Mouse (Mus musculus) midbrain, embryonic 16.5 days (tissue): Measurements from ENCODE around the gene Ndrg3. TPM values are rescaled to one million over a fixed set of nuclear protein-coding genes. Genes with fewer than 3 reads are reported as not detected.

ENCODE experiments used
- polyA plus RNA-seq: library from polyadenylated mRNA; unstranded; fragments of >200 nt; fragmentation: Nextera tagmentation; extraction: Ambion mirVana; gene quantifications from 2 replicates; pipeline ENCODE4 v1.2.1, GENCODE M21; 2015

Gene Ndrg3
- polyA plus RNA-seq, 1 experiment from 2014 or later = 155 TPM

Other genes starting within 250 kb of the Ndrg3 start
- gene Myl9, start 216.6 kb downstream of the Ndrg3 start, polyA plus RNA-seq = 33.7 and 38.8 TPM in 2 replicates
- gene Tgif2, start 152.0 kb downstream of the Ndrg3 start, polyA plus RNA-seq = 12.5 and 14.1 TPM in 2 replicates
- 9.2 and 10.2 TPM in 2 replicates for gene 4930518I15Rik, start 134.1 kb downstream of the Ndrg3 start, polyA plus RNA-seq
- gene Rab5if, start 128.9 kb downstream of the Ndrg3 start, polyA plus RNA-seq = 139 and 147 TPM in 2 replicates
- 0.20 TPM in 1 of 2 replicates, not detected in the other for gene Sla2, start 104.9 kb downstream of the Ndrg3 start, polyA plus RNA-seq
- 7.0 and 9.5 TPM in 2 replicates for gene Dsn1, start 15.1 kb upstream of the Ndrg3 start, polyA plus RNA-seq
- gene Soga1, start 87.2 kb upstream of the Ndrg3 start, polyA plus RNA-seq = 5.2 and 5.5 TPM in 2 replicates
- gene Tldc2, start 95.0 kb upstream of the Ndrg3 start, polyA plus RNA-seq = not detected in 2 replicates
- 9.1 and 9.6 TPM in 2 replicates for gene Samhd1, start 143.2 kb upstream of the Ndrg3 start, polyA plus RNA-seq
- gene Rbl1, start 212.5 kb upstream of the Ndrg3 start, polyA plus RNA-seq = 4.2 and 5.3 TPM in 2 replicates